Mouse (Mus musculus): ENCODE measurements around the gene Gm37240. TPM values are rescaled to one million over a fixed set of nuclear protein-coding genes. Genes with fewer than 3 reads are reported as not detected.
A peak's percentile ranks its signal among the peaks of the same experiment; 100 is the strongest.

The Gm37240 gene
- total RNA-seq, 4 experiments from 2014 or later, result 1.8 to 2.0 TPM; not detected in 2

- no peak for DNase-seq (ENCODE audit: low spot score in 2 of 2)
Measured at GRCm38 (mm10) chr3:85148816-85149215, 738.5 kb downstream of the Gm37240 start.

- DNase-seq (ENCODE audit: low spot score in 2 of 2), result no peak
Measured at GRCm38 (mm10) chr3:85148038-85148550, 739.2 kb downstream of the Gm37240 start.

DNA sequence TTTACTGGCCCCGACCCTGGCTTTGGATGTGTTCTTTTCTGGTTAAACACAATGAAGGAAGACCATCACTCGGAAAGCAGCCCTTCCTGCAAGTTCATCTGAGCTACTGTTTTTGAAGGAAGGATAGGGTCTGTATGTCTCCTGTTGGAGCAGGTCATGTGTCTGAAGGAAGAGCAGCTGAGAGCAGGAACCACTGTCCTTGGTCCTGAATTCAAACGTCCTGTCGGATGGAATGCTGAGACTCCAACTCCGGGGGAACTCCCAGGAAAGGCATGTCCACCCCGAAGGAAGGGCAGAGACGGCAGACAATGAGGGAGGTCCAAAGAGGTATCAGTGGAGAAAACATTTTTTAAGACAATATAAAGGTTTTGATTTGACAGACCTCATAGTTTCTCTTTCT is 741.8 kb downstream of the Gm37240 start:
- DNase-seq (ENCODE audit: low spot score in 2 of 2), result no peak

DNA sequence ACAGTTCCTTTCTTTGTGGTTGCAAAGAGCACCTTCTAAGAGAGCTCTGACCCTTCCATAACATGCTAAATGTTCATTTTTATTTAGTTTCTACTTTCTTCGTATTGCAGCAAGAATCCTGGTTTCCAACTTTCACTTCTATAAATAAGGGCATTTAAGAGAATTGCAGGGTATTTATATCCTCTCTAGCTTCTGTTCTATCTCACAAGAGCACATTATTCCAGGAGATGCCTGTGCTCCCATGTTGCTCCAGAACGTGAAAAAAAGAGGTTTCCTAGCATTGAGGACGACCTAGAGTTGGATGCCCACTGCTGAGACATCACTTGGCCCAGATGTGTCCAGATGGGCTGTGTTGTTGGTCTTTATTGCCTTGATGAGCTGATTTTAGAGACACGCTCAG is 742.2 kb downstream of the Gm37240 start:
- DNase-seq (ENCODE audit: low spot score in 2 of 2), result no peak

GRCm38 (mm10) chr3:85144425-85144824 is 742.9 kb downstream of the Gm37240 start:
- no peak for DNase-seq (ENCODE audit: low spot score in 2 of 2)

GRCm38 (mm10) chr3:85140488-85140887 is 746.8 kb downstream of the Gm37240 start:
- DNase-seq (ENCODE audit: low spot score in 2 of 2), result no peak

GRCm38 (mm10) chr3:85138407-85138806 is 748.9 kb downstream of the Gm37240 start:
- DNase-seq (ENCODE audit: low spot score in 2 of 2), result no peak

- DNase-seq (ENCODE audit: low spot score in 2 of 2), result peak in 1 of 2 experiments; percentile 27
Measured at GRCm38 (mm10) chr3:85133561-85133960, 753.8 kb downstream of the Gm37240 start.

DNA sequence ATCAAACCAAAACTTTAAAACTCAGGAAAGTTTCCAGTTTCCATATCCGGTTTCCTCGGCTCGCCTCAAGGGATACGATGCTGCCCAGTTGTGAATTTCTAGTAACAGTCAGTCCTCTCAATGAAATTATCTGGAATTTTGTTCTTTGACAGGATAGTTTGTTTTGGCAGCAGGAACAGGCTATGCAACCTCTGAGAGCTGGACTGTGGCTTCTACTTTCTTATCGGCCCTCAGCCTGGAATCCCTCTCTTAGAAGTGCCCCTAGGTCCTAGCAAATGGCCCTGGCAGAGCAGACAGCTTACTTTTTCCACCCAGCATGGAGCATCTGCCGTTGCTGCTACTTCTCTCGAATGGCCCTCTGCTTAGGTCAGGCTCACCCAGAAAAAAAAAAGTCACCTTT is 755.4 kb downstream of the Gm37240 start:
- no peak for DNase-seq (ENCODE audit: low spot score in 2 of 2)

- no peak for DNase-seq (ENCODE audit: low spot score in 2 of 2)
Measured at GRCm38 (mm10) chr3:85128546-85128945, 758.8 kb downstream of the Gm37240 start.

DNA sequence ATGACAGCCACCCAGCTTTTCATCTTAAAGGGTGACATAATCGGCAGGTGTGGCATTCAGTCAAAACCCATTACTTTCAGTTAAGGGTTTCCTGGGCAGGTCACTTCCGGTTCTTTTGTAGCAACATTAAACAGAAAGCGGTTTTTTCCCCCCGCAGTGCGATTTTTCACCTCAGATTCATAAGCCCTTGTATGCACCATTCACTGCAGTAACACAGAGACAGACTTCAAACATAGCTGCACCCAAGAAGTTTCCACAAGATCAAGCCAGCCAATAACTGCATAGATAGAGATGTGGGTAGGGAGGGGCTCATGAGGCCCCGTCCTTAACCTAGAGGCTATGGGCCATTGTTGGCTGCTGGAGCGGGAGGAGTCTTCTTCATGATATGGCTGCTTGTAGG is 760.3 kb downstream of the Gm37240 start:
- DNase-seq (ENCODE audit: low spot score in 2 of 2), result no peak

DNA sequence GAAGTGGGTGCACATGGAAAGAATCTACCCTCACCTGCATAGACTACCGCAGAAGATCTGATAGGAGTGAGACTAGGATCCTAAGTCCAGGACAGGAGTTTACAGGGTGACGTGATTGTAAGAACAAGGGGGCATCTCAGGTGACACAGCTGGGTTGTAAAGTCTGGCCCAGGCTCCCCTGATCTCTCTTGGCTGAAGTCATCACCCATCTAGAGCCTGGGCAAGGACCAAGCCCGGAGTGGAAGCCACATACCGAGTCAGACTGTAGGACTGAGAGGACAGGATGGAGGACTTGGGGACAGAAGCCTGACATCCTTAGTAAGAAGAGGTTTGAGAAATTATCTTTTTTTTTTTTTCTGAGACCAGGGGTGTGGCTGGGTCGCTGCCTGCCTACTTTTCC is 761.8 kb downstream of the Gm37240 start:
- no peak for DNase-seq (ENCODE audit: low spot score in 2 of 2)

DNA sequence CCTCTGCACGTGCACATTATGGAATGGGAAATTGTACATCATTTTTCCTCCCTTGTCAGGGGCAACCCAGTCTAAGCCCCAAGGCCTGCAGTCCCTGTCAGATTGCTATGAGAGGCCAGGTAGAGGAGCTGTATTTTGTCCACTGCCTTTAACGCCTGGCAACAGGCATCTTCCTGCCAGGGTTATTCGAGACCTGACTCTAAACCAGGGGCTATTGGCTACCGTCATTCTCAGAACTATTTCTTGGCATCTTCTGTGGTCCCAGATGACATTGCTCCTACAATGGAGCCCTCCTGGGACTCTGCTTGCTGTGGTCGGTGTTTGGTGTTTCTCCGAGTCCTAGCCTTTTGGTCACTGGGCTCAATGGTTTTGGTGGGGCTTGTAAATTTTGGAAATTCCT is 762.4 kb downstream of the Gm37240 start:
- DNase-seq (ENCODE audit: low spot score in 2 of 2), result no peak

GRCm38 (mm10) chr3:85124410-85124809 is 762.9 kb downstream of the Gm37240 start:
- no peak for DNase-seq (ENCODE audit: low spot score in 2 of 2)

DNA sequence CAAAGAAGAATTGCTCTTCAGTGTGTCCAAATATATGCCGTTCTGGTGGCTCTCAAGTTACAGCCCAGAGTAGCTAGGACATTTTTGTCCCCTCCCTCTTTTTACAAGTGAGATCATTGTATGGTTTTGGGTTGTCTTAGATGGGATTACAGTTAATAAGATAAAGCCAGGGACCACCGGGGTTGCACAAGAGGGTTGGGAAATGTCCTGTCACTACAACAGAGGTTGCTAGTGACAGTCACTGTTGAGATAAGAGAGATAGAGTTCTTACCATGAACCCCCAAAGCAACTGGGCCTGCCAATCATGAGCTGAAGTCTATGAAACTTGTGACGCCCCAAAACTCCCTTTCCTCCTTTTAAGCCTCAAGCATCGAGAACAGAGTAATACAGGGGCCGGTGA is 769.6 kb downstream of the Gm37240 start:
- no peak for DNase-seq (ENCODE audit: low spot score in 2 of 2)

- no peak for DNase-seq (ENCODE audit: low spot score in 2 of 2)
Measured at GRCm38 (mm10) chr3:85117014-85117413, 770.3 kb downstream of the Gm37240 start.

- peak; percentile 38 to 60 for DNase-seq (ENCODE audit: low spot score in 2 of 2)
Measured at GRCm38 (mm10) chr3:85115959-85116543, 771.3 kb downstream of the Gm37240 start.

DNA sequence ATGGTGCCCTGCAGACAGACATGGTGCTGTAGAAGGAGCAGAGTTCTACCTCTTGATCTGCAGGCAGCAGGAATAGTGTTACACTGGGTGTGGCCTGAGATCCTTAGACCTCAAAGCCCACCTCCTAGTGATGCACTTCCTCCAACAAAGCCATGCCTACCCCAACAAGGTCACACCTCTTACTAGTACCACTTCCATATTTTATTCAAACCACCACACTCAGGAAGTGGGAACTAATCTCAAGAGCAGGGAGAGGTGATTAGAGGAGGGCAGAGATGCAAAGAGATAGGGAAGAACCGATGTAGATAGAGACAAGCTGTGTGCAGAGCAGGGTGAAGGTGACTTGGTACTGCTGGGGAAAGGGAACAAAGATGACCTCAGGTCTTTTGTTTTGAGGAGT is 773.8 kb downstream of the Gm37240 start:
- DNase-seq (ENCODE audit: low spot score in 2 of 2), result no peak

- peak in 1 of 2 experiments; percentile 11 for DNase-seq (ENCODE audit: low spot score in 2 of 2)
Measured at GRCm38 (mm10) chr3:85110762-85111161, 776.6 kb downstream of the Gm37240 start.

DNA sequence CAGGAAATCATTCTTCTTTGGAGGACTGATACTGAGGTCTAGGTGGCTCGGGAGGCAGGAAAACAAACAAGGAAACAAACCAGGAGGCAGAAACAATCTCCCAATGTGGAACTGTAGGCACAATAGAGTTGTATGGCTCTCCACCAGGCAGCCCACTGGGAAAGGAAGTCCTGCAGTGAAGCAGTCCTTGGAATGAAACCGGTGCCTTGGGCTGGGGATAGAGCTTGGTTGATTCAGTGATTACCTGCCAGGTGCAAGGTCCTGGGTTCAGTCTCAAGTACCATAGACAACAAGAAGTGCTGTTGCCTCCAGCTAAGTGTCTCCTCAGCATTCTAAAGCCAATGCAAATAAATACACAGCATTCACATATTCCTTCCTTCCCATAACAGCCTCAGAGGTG is 778.1 kb downstream of the Gm37240 start:
- DNase-seq (ENCODE audit: low spot score in 2 of 2), result no peak

- no peak for DNase-seq (ENCODE audit: low spot score in 2 of 2)
Measured at GRCm38 (mm10) chr3:85108396-85108795, 778.9 kb downstream of the Gm37240 start.

DNA sequence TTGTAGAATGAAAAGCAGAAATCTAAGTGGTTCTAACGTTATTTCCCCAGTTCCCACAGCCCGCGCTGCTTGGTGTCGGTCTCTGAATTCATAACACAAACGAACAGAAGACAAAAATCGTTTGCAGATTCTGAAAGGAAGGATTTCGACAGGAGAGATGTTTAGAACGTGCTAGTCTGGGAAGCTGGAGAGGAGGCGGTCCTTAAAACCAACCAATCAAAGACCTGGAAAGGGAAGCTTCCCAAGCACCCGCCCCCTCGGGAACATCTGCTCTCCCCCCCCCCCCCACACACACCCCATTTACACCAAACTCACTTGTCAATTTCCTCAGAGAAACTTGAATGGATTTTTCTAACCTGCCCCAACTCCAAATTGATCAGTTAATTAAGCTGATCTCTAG is 780.4 kb downstream of the Gm37240 start:
- no peak for DNase-seq (ENCODE audit: low spot score in 2 of 2)

DNA sequence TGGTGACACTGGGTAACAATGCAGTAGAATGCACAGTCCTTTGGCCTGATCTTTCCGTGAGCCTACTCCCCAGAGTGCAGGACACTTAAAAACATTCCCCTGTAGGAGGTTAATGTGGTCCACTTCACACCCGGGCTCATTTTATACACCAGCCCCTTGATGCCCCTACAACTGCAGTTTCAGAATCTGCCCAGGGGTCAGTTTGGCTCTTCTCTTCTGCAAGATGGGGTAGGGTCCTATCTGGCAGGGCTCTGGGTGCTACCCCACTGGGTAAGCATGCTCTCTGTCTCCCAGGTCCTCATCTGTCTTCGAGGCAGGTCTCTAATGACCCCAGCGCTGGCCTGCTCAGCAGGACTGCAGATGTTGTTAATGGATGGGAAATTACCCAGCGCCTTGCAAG is 783.0 kb downstream of the Gm37240 start:
- no peak for DNase-seq (ENCODE audit: low spot score in 2 of 2)
